Mouse (Mus musculus) olfactory bulb, adult 2 months (tissue): Measurements from ENCODE around the gene Ly9. TPM values are rescaled to one million over a fixed set of nuclear protein-coding genes. Genes with fewer than 3 reads are reported as not detected.

Experiments
- H3K27ac ChIP-seq: fragments of 200-500 bp; 2 replicates; pipeline ENCODE4 v1.5.1; 2012; ENCODE audit warnings: low read depth, low read length; ENCODE audit not compliant: insufficient read depth
- H3K4me1 ChIP-seq: fragments of 200-500 bp; 2 replicates; pipeline ENCODE4 v1.6.1; 2012; ENCODE audit warnings: low read length; ENCODE audit not compliant: control insufficient read depth, insufficient read depth
- H3K4me3 ChIP-seq: fragments of 200-500 bp; 2 replicates; pipeline ENCODE4 v1.5.1; 2012; ENCODE audit warnings: mild to moderate bottlenecking, low read depth, low read length, moderate library complexity; ENCODE audit not compliant: insufficient read depth
- CTCF ChIP-seq: fragments of 200-500 bp; IDR thresholded peaks from 2 replicates; pipeline ENCODE4 v1.5.1; 2012; ENCODE audit warnings: low read depth, mild to moderate bottlenecking, low read length, moderate library complexity; ENCODE audit not compliant: insufficient read depth
- POLR2A ChIP-seq: fragments of 200-500 bp; IDR thresholded peaks from 2 replicates; pipeline ENCODE4 v1.6.1; 2012; ENCODE audit warnings: mild to moderate bottlenecking, low read depth, low read length, moderate library complexity; ENCODE audit not compliant: insufficient read depth
- WGBS: fragments of 180-500 bp; shearing (Covaris S2); methylation state at CpG from one replicate; pipeline ENCODE4 v1.1.7; 2018; 5-methylcytosine and 5-hydroxymethylcytosine counted together
- polyA plus RNA-seq: library from polyadenylated mRNA; stranded (reverse); fragments of >200 nt; gene quantifications from 2 replicates; pipeline ENCODE4 v1.2.4, GENCODE M21; 2012; ENCODE audit warnings: low replicate concordance; ENCODE audit not compliant: missing spikeins, insufficient read depth, insufficient read length

The Ly9 gene
- polyA plus RNA-seq, 1 experiment, result not detected

DNA sequence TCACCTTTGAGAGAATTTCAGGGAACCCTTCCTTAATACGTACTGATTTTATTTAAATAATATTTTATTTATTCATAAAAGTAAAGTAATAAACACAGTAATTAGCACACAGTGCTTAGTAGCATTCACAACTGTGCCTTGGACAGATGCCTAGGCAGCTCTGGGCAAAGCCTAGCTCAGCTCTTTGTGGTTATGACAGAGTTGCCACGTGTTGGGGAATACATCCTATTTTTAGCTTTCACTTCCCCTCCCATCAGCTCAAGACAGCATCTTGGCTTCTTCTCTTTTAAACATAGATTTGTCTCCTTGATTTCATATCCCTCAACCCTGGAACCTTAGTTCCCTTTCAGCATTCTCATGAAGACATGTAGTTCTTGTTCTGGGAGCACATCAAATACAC lies 24.2 kb upstream of the Ly9 start:
- no peak overlapping the region for H3K4me3 ChIP-seq
- WGBS, result 21% methylated on average over 2 of the region's 2 CpGs
- 0 out of 2 replicates have a peak, but pooled peaks cover 2% of the 10 kb centered on the region for H3K4me1 ChIP-seq
- TF ChIP-seq CTCF (no peak), POLR2A (no peak)
- no peak overlapping the region for H3K27ac ChIP-seq

DNA sequence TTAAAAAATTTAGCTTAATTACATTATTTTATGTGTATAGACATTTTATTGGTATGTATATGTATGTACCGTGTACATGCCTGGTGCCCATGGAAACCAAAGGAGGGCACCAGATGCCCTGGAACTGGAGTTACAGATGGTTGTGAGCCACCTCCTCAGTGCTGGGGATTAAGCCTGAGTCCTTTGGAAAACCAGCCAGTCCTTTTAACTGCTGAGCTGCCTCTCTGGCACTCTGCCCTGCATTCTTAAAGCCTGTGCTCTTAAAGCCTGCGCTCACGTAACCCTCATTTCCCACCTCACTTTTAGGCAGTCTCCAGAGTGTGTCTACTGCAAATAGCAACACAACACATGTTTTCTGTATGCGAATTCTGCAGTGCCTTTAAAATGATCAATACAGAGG lies 23.7 kb upstream of the Ly9 start:
- Histone ChIP-seq H3K4me3 (no peak overlapping the region), H3K4me1 (0 out of 2 replicates have a peak, but pooled peaks cover 2% of the 10 kb centered on the region), H3K27ac (no peak overlapping the region)
- TF ChIP-seq CTCF (no peak), POLR2A (no peak)
- 60% methylated on average over 4 of the region's 4 CpGs for WGBS

DNA sequence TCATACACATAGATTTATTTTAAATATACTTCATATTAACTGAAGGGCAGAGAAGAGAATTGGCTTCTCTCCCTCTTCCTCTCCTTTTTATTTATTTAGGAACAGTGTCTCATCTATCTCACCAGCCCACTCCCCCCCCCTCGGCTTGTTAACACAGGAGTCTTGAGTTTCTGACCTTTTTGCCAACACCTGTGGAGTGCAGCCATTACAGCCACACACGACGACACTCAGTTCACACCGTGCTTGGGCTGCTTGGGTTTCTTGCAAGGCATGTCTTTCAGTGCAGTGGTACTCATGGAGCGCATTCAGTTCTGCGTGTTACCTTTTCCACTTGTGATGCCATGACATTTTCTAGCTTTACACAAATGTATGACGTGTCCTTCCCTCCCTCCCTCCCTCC lies 22.8 kb upstream of the Ly9 start:
- Histone ChIP-seq H3K4me3 (no peak overlapping the region), H3K4me1 (0 out of 2 replicates have a peak, but pooled peaks cover 2% of the 10 kb centered on the region), H3K27ac (no peak overlapping the region)
- WGBS, result 86% methylated on average over 7 of the region's 7 CpGs
- no peak for TF ChIP-seq POLR2A
- no peak for TF ChIP-seq CTCF

DNA sequence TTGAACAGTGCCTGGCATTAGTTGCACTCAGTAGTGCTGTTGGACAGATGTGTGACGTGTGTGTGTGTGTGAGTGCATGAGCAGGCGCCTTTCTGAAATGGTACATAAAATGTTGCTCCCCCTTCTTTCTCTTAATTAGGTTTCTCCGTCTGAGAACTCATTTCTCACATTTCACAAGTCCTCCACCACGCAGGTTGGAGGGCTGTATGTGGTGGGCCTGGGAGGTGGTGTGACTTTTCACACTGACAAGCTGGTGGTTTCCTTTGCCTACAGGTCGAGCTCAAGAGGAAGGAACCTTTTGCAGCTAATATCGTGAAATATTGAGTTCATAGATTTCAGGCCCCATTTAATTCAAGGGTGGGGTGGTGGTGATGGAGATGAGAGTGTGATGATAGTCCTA lies 22.0 kb upstream of the Ly9 start:
- TF ChIP-seq POLR2A (no peak), CTCF (no peak)
- no peak overlapping the region for H3K4me3 ChIP-seq
- WGBS, result 84% methylated on average over 6 of the region's 6 CpGs
- no peak overlapping the region for H3K27ac ChIP-seq
- H3K4me1 ChIP-seq, result 0 out of 2 replicates have a peak, but pooled peaks cover 2% of the 10 kb centered on the region

DNA sequence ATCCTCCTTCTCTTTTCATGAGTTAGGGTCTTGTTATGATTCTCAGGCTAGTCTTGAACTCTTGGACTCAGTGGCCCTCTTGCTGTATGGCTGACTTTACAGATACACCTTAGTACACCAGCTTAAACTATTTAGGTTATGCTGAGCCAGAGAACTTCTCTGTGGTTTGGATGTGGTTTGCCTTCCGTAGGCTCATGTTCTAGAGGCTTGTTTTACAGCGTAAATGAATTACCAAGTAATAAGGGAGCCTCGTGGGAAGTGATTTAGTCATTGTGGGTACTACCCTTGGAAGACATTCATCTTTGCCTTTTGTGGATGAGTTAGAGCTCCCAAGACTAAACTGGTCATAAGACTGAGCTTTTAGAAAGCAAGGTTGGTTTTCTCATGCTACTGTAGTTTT lies 20.6 kb upstream of the Ly9 start:
- WGBS, result 83% methylated on average over 3 of the region's 3 CpGs
- H3K4me1 ChIP-seq, result 0 out of 2 replicates have a peak, but pooled peaks cover 2% of the 10 kb centered on the region

DNA sequence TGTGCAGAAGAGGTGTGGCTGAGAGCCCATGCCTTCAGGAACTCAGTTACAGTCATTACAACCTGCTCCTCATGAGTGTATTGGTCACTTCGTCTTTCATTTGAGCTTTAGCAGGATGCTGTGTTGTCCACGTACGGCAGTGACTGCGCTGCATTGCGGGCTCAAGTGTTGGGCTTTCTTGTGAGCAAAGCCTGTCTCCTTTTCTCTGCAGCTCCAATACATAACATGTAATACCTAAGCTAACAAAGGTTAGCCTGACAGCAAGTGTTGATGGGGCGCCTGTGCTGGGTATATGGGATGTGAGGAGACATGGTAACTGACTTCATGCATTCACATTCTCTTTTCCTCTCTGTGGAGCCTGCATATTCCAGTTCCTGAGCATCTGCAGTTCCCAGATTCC lies 12.9 kb upstream of the Ly9 start:
- Histone ChIP-seq H3K27ac (no peak overlapping the region), H3K4me3 (no peak overlapping the region), H3K4me1 (peaks cover 4% of the 10 kb centered on the region)
- 93% methylated on average over 6 of the region's 6 CpGs for WGBS
- TF ChIP-seq CTCF (no peak), POLR2A (no peak)

More for the DNA sequence above, 20.6 kb upstream of the Ly9 start:
- H3K4me3 ChIP-seq, result no peak overlapping the region
- TF ChIP-seq CTCF, result no peak
- H3K27ac ChIP-seq, result no peak overlapping the region

DNA sequence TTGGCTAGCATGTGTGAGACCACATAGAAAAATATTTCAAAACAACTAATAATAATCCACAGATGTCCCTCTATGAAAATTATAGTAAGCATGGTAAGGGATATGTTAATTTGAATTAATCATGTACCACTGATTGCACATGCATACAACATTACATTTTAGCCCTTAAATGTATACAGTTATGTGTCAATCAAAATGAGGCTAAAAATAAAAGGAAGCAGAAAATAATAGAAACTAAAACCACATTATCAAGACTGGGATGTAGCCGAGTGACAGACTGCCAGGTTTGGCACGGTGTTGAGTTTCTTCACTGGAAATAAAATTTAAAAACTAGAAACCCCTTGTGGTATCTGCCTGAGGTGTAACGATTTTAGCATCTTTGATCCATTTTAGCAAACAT lies 12.4 kb upstream of the Ly9 start:
- H3K27ac ChIP-seq, result no peak overlapping the region
- no peak overlapping the region for H3K4me3 ChIP-seq
- WGBS, result 88% methylated on average over 3 of the region's 3 CpGs
- peaks cover 4% of the 10 kb centered on the region for H3K4me1 ChIP-seq
- TF ChIP-seq CTCF, result no peak
- TF ChIP-seq POLR2A, result no peak

DNA sequence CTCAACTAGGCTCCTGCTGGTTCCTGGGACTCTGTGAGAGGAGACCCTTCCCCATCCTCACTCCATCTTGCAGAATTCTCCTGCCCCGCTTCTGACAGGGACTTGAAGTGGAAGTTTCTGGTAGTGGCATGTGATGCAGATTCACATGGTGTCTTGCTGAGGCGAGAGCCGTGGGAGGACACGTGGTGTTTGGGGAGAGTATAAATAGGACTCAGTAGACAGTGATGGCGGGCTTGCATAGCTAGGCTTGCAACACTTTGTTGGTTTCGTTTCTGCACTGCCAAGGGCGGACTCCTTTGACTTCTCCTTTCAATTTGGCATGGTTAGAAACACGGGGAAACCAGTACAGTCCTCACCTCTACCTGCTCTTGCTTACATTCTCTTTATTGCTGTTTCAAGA lies 11.8 kb upstream of the Ly9 start:
- TF ChIP-seq POLR2A (no peak), CTCF (no peak)
- Histone ChIP-seq H3K27ac (no peak overlapping the region), H3K4me3 (no peak overlapping the region), H3K4me1 (peaks cover 4% of the 10 kb centered on the region)
- WGBS, result 54% methylated on average over 8 of the region's 8 CpGs

DNA sequence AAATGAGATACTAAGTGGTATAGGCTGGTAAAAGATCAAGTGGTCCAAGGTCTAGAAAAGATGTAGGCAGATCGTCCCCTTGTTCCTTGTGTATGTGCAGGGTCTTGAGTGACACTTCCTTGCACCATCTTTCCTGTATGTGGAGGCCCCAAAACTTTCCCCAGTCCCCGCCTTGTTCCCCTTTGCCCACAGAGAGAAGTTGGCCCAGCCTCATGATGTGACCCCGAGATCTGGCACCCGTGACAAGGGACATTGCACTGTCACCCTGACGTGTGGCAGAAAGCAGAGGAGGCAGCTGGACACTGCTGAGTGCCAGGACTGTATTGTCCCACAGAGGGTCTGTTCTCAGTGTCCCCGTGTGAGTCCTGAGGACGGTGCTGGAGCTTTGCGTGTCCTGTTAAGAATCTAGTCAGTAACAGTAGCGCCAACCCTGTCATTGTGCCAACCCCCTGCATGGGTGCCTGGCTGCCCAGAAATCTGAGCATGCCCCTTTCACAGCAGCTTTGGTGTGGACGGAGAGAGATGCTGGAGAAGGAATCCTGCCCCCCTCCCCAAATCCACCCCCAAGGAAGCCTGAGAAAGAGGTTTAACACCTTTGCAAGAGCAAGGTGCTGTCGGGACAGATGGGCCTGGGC lies 9.8 kb upstream of the Ly9 start:
- H3K4me1 ChIP-seq, result peaks cover 4% of the 10 kb centered on the region
- H3K4me3 ChIP-seq, result no peak overlapping the region
- 63% methylated on average over 11 of the region's 11 CpGs for WGBS
- TF ChIP-seq CTCF, result no peak
- TF ChIP-seq POLR2A, result no peak
- H3K27ac ChIP-seq, result no peak overlapping the region

DNA sequence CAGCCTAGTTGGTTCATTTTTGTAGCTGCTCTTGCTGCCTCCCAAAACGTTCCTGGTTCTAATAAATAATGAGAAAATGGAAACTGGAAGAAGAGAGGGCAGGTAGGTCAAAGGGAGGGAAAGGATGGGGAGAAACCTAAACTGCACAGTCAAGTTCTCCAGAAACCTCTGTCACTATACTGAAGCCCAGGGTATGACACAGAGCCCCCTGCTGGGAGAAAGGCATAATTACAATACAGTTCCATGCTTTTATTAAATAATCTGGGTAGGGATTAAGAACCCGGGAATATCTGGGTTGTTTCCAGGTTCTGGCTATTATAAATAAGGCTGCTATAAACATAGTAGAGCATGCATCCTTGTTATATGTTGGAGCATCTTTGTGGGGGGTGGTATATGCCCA lies 6.8 kb upstream of the Ly9 start:
- H3K4me1 ChIP-seq, result peaks cover 2% of the 10 kb centered on the region
- H3K27ac ChIP-seq, result no peak overlapping the region
- TF ChIP-seq POLR2A (no peak), CTCF (no peak)
- no peak overlapping the region for H3K4me3 ChIP-seq
- 39% methylated on average over 2 of the region's 2 CpGs for WGBS
